Mouse (Mus musculus) liver, adult 2 months (tissue): ENCODE results near the gene Dok5.

Source experiments
- CTCF ChIP-seq: fragments of 200-500 bp; IDR thresholded peaks from 2 replicates; pipeline ENCODE4 v1.5.1; 2011; ENCODE audit warnings: low read depth, low read length, control low read depth
- POLR2A ChIP-seq: fragments of 200-500 bp; IDR thresholded peaks from 2 replicates; pipeline ENCODE4 v1.6.1; 2011; ENCODE audit warnings: low read length, control low read depth; ENCODE audit not compliant: insufficient read depth; ENCODE audit errors: extremely low read depth

GRCm38 (mm10) chr2:170913863-170914262 lies 182.3 kb downstream of the Dok5 start:
- no peak for TF ChIP-seq CTCF
- TF ChIP-seq POLR2A = no peak
